Mouse (Mus musculus) megakaryocyte, embryonic 14.5 days (primary cell): ENCODE data around the gene Fgf9. TPM values are rescaled to one million over a fixed set of nuclear protein-coding genes. Genes with fewer than 3 reads are reported as not detected.

Source experiments
- H3K27me3 ChIP-seq: replicated peaks from 2 replicates; pipeline ENCODE3; 2012; ENCODE audit warnings: inconsistent platforms
- H3K36me3 ChIP-seq: replicated peaks from 2 replicates; pipeline ENCODE3; 2012; ENCODE audit warnings: low read length, inconsistent platforms, mixed read lengths
- H3K4me1 ChIP-seq: 2 replicates; pipeline ENCODE4 v1.6.1; 2012; ENCODE audit warnings: inconsistent platforms
- H3K4me3 ChIP-seq: replicated peaks from 2 replicates; pipeline ENCODE3; 2012; ENCODE audit warnings: moderate library complexity, mild to moderate bottlenecking, inconsistent platforms
- H3K9me3 ChIP-seq: 2 replicates; pipeline ENCODE4 v1.6.1; 2012; ENCODE audit warnings: inconsistent platforms
- FLI1 ChIP-seq: IDR thresholded peaks from 2 replicates; pipeline ENCODE4 v1.6.1; 2012; ENCODE audit warnings: low read length, inconsistent platforms, mixed read lengths
- GATA1 ChIP-seq: IDR thresholded peaks from 3 replicates; pipeline ENCODE4 v1.6.1; 2012; ENCODE audit warnings: mixed read lengths, low read length, inconsistent platforms, borderline replicate concordance
- polyA plus RNA-seq: library from polyadenylated mRNA; stranded (reverse); fragments of >175 nt; gene quantifications from 2 replicates; pipeline ENCODE4 v1.2.3, GENCODE M21; 2012; ENCODE audit warnings: low replicate concordance; ENCODE audit not compliant: insufficient read depth

Fgf9 gene
- polyA plus RNA-seq, 1 experiment = not detected

- no peaks in the 10 kb centered on the region for H3K36me3 ChIP-seq
- no peaks in the 10 kb centered on the region for H3K4me1 ChIP-seq
- H3K27me3 ChIP-seq = no peaks in the 10 kb centered on the region
- H3K9me3 ChIP-seq = no peaks in the 10 kb centered on the region
- H3K4me3 ChIP-seq = no peak overlapping the region
- TF ChIP-seq GATA1 = no peak
- no peak for TF ChIP-seq FLI1
These were observed 42.0 kb downstream of the Fgf9 start for GRCm38 (mm10) chr14:58112341-58112740.

GRCm38 (mm10) chr14:58113180-58113579 is 42.8 kb downstream of the Fgf9 start:
- TF ChIP-seq FLI1 = no peak
- TF ChIP-seq GATA1 = no peak
- H3K27me3 ChIP-seq = no peaks in the 10 kb centered on the region
- no peaks in the 10 kb centered on the region for H3K4me1 ChIP-seq
- H3K36me3 ChIP-seq = no peaks in the 10 kb centered on the region
- H3K4me3 ChIP-seq = no peak overlapping the region
- H3K9me3 ChIP-seq = 0 out of 2 replicates have a peak, but pooled peaks cover 2% of the 10 kb centered on the region

GRCm38 (mm10) chr14:58114146-58114545 is 43.8 kb downstream of the Fgf9 start:
- H3K27me3 ChIP-seq = no peaks in the 10 kb centered on the region
- 0 out of 2 replicates have a peak, but pooled peaks cover 2% of the 10 kb centered on the region for H3K9me3 ChIP-seq
- no peaks in the 10 kb centered on the region for H3K4me1 ChIP-seq
- no peak overlapping the region for H3K4me3 ChIP-seq
- TF ChIP-seq FLI1 (no peak), GATA1 (no peak)
- no peaks in the 10 kb centered on the region for H3K36me3 ChIP-seq

GRCm38 (mm10) chr14:58124625-58125024 is 54.3 kb downstream of the Fgf9 start:
- Histone ChIP-seq H3K27me3 (no peaks in the 10 kb centered on the region), H3K4me3 (no peak overlapping the region), H3K36me3 (no peaks in the 10 kb centered on the region), H3K9me3 (no peaks in the 10 kb centered on the region), H3K4me1 (no peaks in the 10 kb centered on the region)
- TF ChIP-seq FLI1 = no peak
- no peak for TF ChIP-seq GATA1

- Histone ChIP-seq H3K4me3 (no peak overlapping the region), H3K27me3 (no peaks in the 10 kb centered on the region), H3K9me3 (no peaks in the 10 kb centered on the region), H3K36me3 (no peaks in the 10 kb centered on the region), H3K4me1 (no peaks in the 10 kb centered on the region)
- TF ChIP-seq FLI1 (no peak), GATA1 (no peak)
These were observed 56.2 kb downstream of the Fgf9 start for GRCm38 (mm10) chr14:58126508-58126907.

- H3K36me3 ChIP-seq = no peaks in the 10 kb centered on the region
- no peaks in the 10 kb centered on the region for H3K4me1 ChIP-seq
- no peaks in the 10 kb centered on the region for H3K9me3 ChIP-seq
- H3K27me3 ChIP-seq = no peaks in the 10 kb centered on the region
- TF ChIP-seq GATA1 = no peak
- no peak for TF ChIP-seq FLI1
- H3K4me3 ChIP-seq = no peak overlapping the region
These were observed 69.2 kb downstream of the Fgf9 start for GRCm38 (mm10) chr14:58139506-58140055.

- H3K4me1 ChIP-seq = no peaks in the 10 kb centered on the region
- no peaks in the 10 kb centered on the region for H3K27me3 ChIP-seq
- H3K4me3 ChIP-seq = no peak overlapping the region
- H3K36me3 ChIP-seq = no peaks in the 10 kb centered on the region
- no peaks in the 10 kb centered on the region for H3K9me3 ChIP-seq
- TF ChIP-seq GATA1 (no peak), FLI1 (no peak)
These were observed 79.5 kb downstream of the Fgf9 start for GRCm38 (mm10) chr14:58149637-58150470.

- TF ChIP-seq GATA1 (no peak), FLI1 (no peak)
- no peaks in the 10 kb centered on the region for H3K27me3 ChIP-seq
- no peak overlapping the region for H3K4me3 ChIP-seq
- H3K36me3 ChIP-seq = no peaks in the 10 kb centered on the region
- no peaks in the 10 kb centered on the region for H3K9me3 ChIP-seq
- H3K4me1 ChIP-seq = no peaks in the 10 kb centered on the region
These were observed 80.1 kb downstream of the Fgf9 start for GRCm38 (mm10) chr14:58150471-58150855.

GRCm38 (mm10) chr14:58152110-58152509 is 81.8 kb downstream of the Fgf9 start:
- TF ChIP-seq FLI1 (no peak), GATA1 (no peak)
- Histone ChIP-seq H3K27me3 (no peaks in the 10 kb centered on the region), H3K4me1 (no peaks in the 10 kb centered on the region), H3K9me3 (no peaks in the 10 kb centered on the region), H3K36me3 (no peaks in the 10 kb centered on the region), H3K4me3 (no peak overlapping the region)
